Mouse (Mus musculus) CH12.LX (cell line): ENCODE results near the gene Serpind1.

Experiments
- BHLHE40 ChIP-seq: IDR thresholded peaks from 2 replicates; pipeline ENCODE4 v1.6.1; 2011; ENCODE audit warnings: mild to moderate bottlenecking, low read depth, low read length, improper control_type of control experiment
- CTCF ChIP-seq, 2 experiments: IDR thresholded peaks in 1 of 2; conservative IDR thresholded peaks in 1 of 2; 2 replicates each; pipeline ENCODE4 v1.5.1; 2011 to 2012; ENCODE audit warnings: low read depth in 2 of 2, low read length in 2 of 2, improper control_type of control experiment in 1 of 2, inconsistent platforms in 1 of 2, mild to moderate bottlenecking in 1 of 2, moderate library complexity in 1 of 2
- MXI1 ChIP-seq: IDR thresholded peaks from 2 replicates; pipeline ENCODE4 v1.6.1; 2011; ENCODE audit warnings: mild to moderate bottlenecking, low read depth, low read length, improper control_type of control experiment

- TF ChIP-seq CTCF (conservative IDR thresholded peaks at IDR 0.05 in 1 of 2, IDR thresholded peaks at IDR 0.05 in 1 of 2; ENCODE audit: low read depth in 2 of 2, low read length in 2 of 2): no peak
- TF ChIP-seq BHLHE40: no peak
- TF ChIP-seq MXI1: no peak
Observed at GRCm38 (mm10) chr16:17321481-17321880, 9.7 kb upstream of the Serpind1 start.
